Mouse (Mus musculus): Measurements from ENCODE around the gene Stoml1. TPM values are rescaled to one million over a fixed set of nuclear protein-coding genes. Genes with fewer than 3 reads are reported as not detected.

Gene Stoml1
- 27.0 and 30.3 TPM in 2 replicates for polyA plus RNA-seq (2014; fragmentation: Nextera tagmentation; extraction: Ambion mirVana)

GRCm38 (mm10) chr9:58253033-58253804 lies at the start of gene Stoml1:
Gene Stoml1 (plus strand): TSS chr9:58253164.
- Histone ChIP-seq H3K4me3 (ENCODE audit: low read depth, low read length) (peak within 1 kb of the TSS; percentile 70), H3K27ac (ENCODE audit: low read length) (peak within 1 kb of the TSS; percentile 55), H3K27me3 (ENCODE audit: control insufficient read depth, insufficient read depth, low read length) (no peaks in the 10 kb centered on the region), H3K9ac (replicated peaks; ENCODE audit: low read depth, low read length) (peak within 1 kb of the TSS; percentile 67), H3K4me1 (ENCODE audit: control insufficient read depth, insufficient read depth, low read length) (0 out of 2 replicates have a peak, but pooled peaks cover 9% of the 10 kb centered on the region), H3K36me3 (ENCODE audit: control insufficient read depth, insufficient read depth, low read length) (peaks cover 9% of the 10 kb centered on the region; the same call in 1 of the 2 replicates), H3K4me2 (replicated peaks; ENCODE audit: low read depth, low read length) (peak within 1 kb of the TSS; percentile 82), H3K9me3 (ENCODE audit: control insufficient read depth, low read depth, low read length) (no peaks in the 10 kb centered on the region)
- WGBS = 1% methylated on average over 31 of the region's 31 CpGs
- peak; percentile 97 for ATAC-seq (ENCODE audit: insufficient number of reproducible peaks, insufficient read depth, low FRiP score, low read depth)

- WGBS = 3% methylated on average over 42 of the region's 42 CpGs
- no peak within 1 kb of the TSS for H3K9ac ChIP-seq (replicated peaks; ENCODE audit: low read depth, low read length)
These were observed 49.2 kb upstream of the Stoml1 start, which contains the start of the genes Islr and Islr2 for GRCm38 (mm10) chr9:58203516-58204447. Gene Islr (minus strand): TSS chr9:58204306. Gene Islr2 (minus strand): TSS chr9:58204319.

GRCm38 (mm10) chr9:58204448-58205000 lies 48.4 kb upstream of the Stoml1 start:
- peaks cover 37% of the 10 kb centered on the region for H3K27me3 ChIP-seq (ENCODE audit: control insufficient read depth, insufficient read depth, low read length)
- H3K4me1 ChIP-seq (ENCODE audit: control insufficient read depth, insufficient read depth, low read length) = 0 out of 2 replicates have a peak, but pooled peaks cover 3% of the 10 kb centered on the region
- peak overlapping the region; percentile 27 for H3K4me3 ChIP-seq (ENCODE audit: low read depth, low read length)
- H3K9me3 ChIP-seq (ENCODE audit: control insufficient read depth, low read depth, low read length) = no peaks in the 10 kb centered on the region
- no peak overlapping the region for H3K27ac ChIP-seq (ENCODE audit: low read length)
- ATAC-seq (ENCODE audit: insufficient number of reproducible peaks, insufficient read depth, low FRiP score, low read depth) = peak; percentile 74; the same call in 1 of the 2 replicates
- H3K36me3 ChIP-seq (ENCODE audit: control insufficient read depth, insufficient read depth, low read length) = no peaks in the 10 kb centered on the region
- WGBS = 4% methylated on average over 18 of the region's 18 CpGs
- H3K4me2 ChIP-seq (replicated peaks; ENCODE audit: low read depth, low read length) = peak overlapping the region; percentile 44
- H3K9ac ChIP-seq (replicated peaks; ENCODE audit: low read depth, low read length) = no peak overlapping the region

More at GRCm38 (mm10) chr9:58203516-58204447, 49.2 kb upstream of the Stoml1 start, which contains the start of the genes Islr and Islr2:
- H3K27ac ChIP-seq (ENCODE audit: low read length) = no peak within 1 kb of the TSS
- peak within 1 kb of the TSS; percentile 44 for H3K4me2 ChIP-seq (replicated peaks; ENCODE audit: low read depth, low read length)
- H3K4me3 ChIP-seq (ENCODE audit: low read depth, low read length) = peak within 1 kb of the TSS; percentile 27
- no peaks in the 10 kb centered on the region for H3K9me3 ChIP-seq (ENCODE audit: control insufficient read depth, low read depth, low read length)
- H3K36me3 ChIP-seq (ENCODE audit: control insufficient read depth, insufficient read depth, low read length) = no peaks in the 10 kb centered on the region
- peaks cover 44% of the 10 kb centered on the region for H3K27me3 ChIP-seq (ENCODE audit: control insufficient read depth, insufficient read depth, low read length)
- ATAC-seq (ENCODE audit: insufficient number of reproducible peaks, insufficient read depth, low FRiP score, low read depth) = peak; percentile 76; the same call in 1 of the 2 replicates
- peaks cover 9% of the 10 kb centered on the region; the same call in 1 of the 2 replicates for H3K4me1 ChIP-seq (ENCODE audit: control insufficient read depth, insufficient read depth, low read length)

- H3K9ac ChIP-seq (replicated peaks; ENCODE audit: low read depth, low read length) = no peak overlapping the region
- no peak for ATAC-seq (ENCODE audit: insufficient number of reproducible peaks, insufficient read depth, low FRiP score, low read depth)
- H3K4me2 ChIP-seq (replicated peaks; ENCODE audit: low read depth, low read length) = no peak overlapping the region
- no peaks in the 10 kb centered on the region for H3K36me3 ChIP-seq (ENCODE audit: control insufficient read depth, insufficient read depth, low read length)
- peaks cover 22% of the 10 kb centered on the region for H3K27me3 ChIP-seq (ENCODE audit: control insufficient read depth, insufficient read depth, low read length)
- H3K4me3 ChIP-seq (ENCODE audit: low read depth, low read length) = no peak overlapping the region
- 90% methylated on average over 7 of the region's 7 CpGs for WGBS
- no peaks in the 10 kb centered on the region for H3K4me1 ChIP-seq (ENCODE audit: control insufficient read depth, insufficient read depth, low read length)
- H3K27ac ChIP-seq (ENCODE audit: low read length) = no peak overlapping the region
- H3K9me3 ChIP-seq (ENCODE audit: control insufficient read depth, low read depth, low read length) = no peaks in the 10 kb centered on the region
These were observed 47.0 kb upstream of the Stoml1 start for GRCm38 (mm10) chr9:58206013-58206412.

GRCm38 (mm10) chr9:58209462-58210303 lies 43.3 kb upstream of the Stoml1 start:
- H3K4me1 ChIP-seq (ENCODE audit: control insufficient read depth, insufficient read depth, low read length) = no peaks in the 10 kb centered on the region; the same call in 1 of the 2 replicates
- ATAC-seq (ENCODE audit: insufficient number of reproducible peaks, insufficient read depth, low FRiP score, low read depth) = no peak
- no peak overlapping the region for H3K9ac ChIP-seq (replicated peaks; ENCODE audit: low read depth, low read length)
- no peaks in the 10 kb centered on the region for H3K27me3 ChIP-seq (ENCODE audit: control insufficient read depth, insufficient read depth, low read length)
- no peaks in the 10 kb centered on the region for H3K36me3 ChIP-seq (ENCODE audit: control insufficient read depth, insufficient read depth, low read length)
- no peak overlapping the region for H3K4me3 ChIP-seq (ENCODE audit: low read depth, low read length)
- WGBS = 75% methylated on average over 8 of the region's 8 CpGs
- H3K27ac ChIP-seq (ENCODE audit: low read length) = no peak overlapping the region
- H3K4me2 ChIP-seq (replicated peaks; ENCODE audit: low read depth, low read length) = no peak overlapping the region
- no peaks in the 10 kb centered on the region for H3K9me3 ChIP-seq (ENCODE audit: control insufficient read depth, low read depth, low read length)

- no peaks in the 10 kb centered on the region for H3K27me3 ChIP-seq (ENCODE audit: control insufficient read depth, insufficient read depth, low read length)
- WGBS = 74% methylated on average over 2 of the region's 2 CpGs
- no peak overlapping the region for H3K9ac ChIP-seq (replicated peaks; ENCODE audit: low read depth, low read length)
- no peak overlapping the region for H3K4me3 ChIP-seq (ENCODE audit: low read depth, low read length)
- no peak overlapping the region for H3K27ac ChIP-seq (ENCODE audit: low read length)
- H3K36me3 ChIP-seq (ENCODE audit: control insufficient read depth, insufficient read depth, low read length) = no peaks in the 10 kb centered on the region
- no peak for ATAC-seq (ENCODE audit: insufficient number of reproducible peaks, insufficient read depth, low FRiP score, low read depth)
- H3K4me1 ChIP-seq (ENCODE audit: control insufficient read depth, insufficient read depth, low read length) = no peaks in the 10 kb centered on the region; the same call in 1 of the 2 replicates
- no peaks in the 10 kb centered on the region for H3K9me3 ChIP-seq (ENCODE audit: control insufficient read depth, low read depth, low read length)
- H3K4me2 ChIP-seq (replicated peaks; ENCODE audit: low read depth, low read length) = no peak overlapping the region
These were observed 42.7 kb upstream of the Stoml1 start for GRCm38 (mm10) chr9:58210304-58210627.

GRCm38 (mm10) chr9:58213377-58213776 lies 39.6 kb upstream of the Stoml1 start:
- no peaks in the 10 kb centered on the region for H3K9me3 ChIP-seq (ENCODE audit: control insufficient read depth, low read depth, low read length)
- H3K27ac ChIP-seq (ENCODE audit: low read length) = no peak overlapping the region
- H3K36me3 ChIP-seq (ENCODE audit: control insufficient read depth, insufficient read depth, low read length) = no peaks in the 10 kb centered on the region
- H3K4me2 ChIP-seq (replicated peaks; ENCODE audit: low read depth, low read length) = no peak overlapping the region
- H3K4me3 ChIP-seq (ENCODE audit: low read depth, low read length) = no peak overlapping the region
- no peaks in the 10 kb centered on the region; the same call in 1 of the 2 replicates for H3K4me1 ChIP-seq (ENCODE audit: control insufficient read depth, insufficient read depth, low read length)
- H3K9ac ChIP-seq (replicated peaks; ENCODE audit: low read depth, low read length) = no peak overlapping the region
- H3K27me3 ChIP-seq (ENCODE audit: control insufficient read depth, insufficient read depth, low read length) = no peaks in the 10 kb centered on the region
- no peak for ATAC-seq (ENCODE audit: insufficient number of reproducible peaks, insufficient read depth, low FRiP score, low read depth)
- 62% methylated on average over 5 of the region's 5 CpGs for WGBS

Data from stomach, embryonic 14.5 days (tissue).